Mouse (Mus musculus) gastrocnemius, postnatal 14 days (tissue): Measurements from ENCODE around the gene Slc35b1. TPM values are rescaled to one million over a fixed set of nuclear protein-coding genes. Genes with fewer than 3 reads are reported as not detected.

Source experiments
- DNase-seq: peaks from one replicate; pipeline ENCODE4 v3.0.0; 2021; ENCODE audit warnings: mixed read lengths
- intact Hi-C: fragments of 180-260 bp; cut with DNase I; formaldehyde crosslinking; loops from one replicate; pipeline ENCODE4 v1.15.1; 2025; ENCODE audit warnings: low total_unique reads
- long read RNA-seq, 2 experiments: library from polyadenylated mRNA; stranded (forward); transcript quantifications; one replicate each; pipeline ENCODE4 v2.0.0; 2021
- total RNA-seq, 2 experiments: library from RNA; stranded (reverse); gene quantifications; 2 replicates each; pipeline ENCODE4 v1.2.3; 2021

Gene Slc35b1
- total RNA-seq, result 10 to 100 TPM; 36.6 to 37.8 TPM
- long read RNA-seq, experiment 1, transcript Slc35b1-202 (9 exons, 1,299 nt), result minor isoform, 7 of 35 reads
- long read RNA-seq, experiment 1, transcript Slc35b1-201 (9 exons, 1,523 nt), result major isoform, 23 of 35 reads
- long read RNA-seq, experiment 1, partial matches to known transcripts, result 3 of 35 reads
- long read RNA-seq, experiment 1, other reads (novel, unspliced or antisense), result 2 of 35 reads
- long read RNA-seq, experiment 2, transcript Slc35b1-202 (9 exons, 1,299 nt), result minor isoform, 9 of 34 reads
- long read RNA-seq, experiment 2, transcript Slc35b1-201 (9 exons, 1,523 nt), result major isoform, 20 of 34 reads
- long read RNA-seq, experiment 2, partial matches to known transcripts, result 0 of 34 reads
- long read RNA-seq, experiment 2, other reads (novel, unspliced or antisense), result 5 of 34 reads

DNA sequence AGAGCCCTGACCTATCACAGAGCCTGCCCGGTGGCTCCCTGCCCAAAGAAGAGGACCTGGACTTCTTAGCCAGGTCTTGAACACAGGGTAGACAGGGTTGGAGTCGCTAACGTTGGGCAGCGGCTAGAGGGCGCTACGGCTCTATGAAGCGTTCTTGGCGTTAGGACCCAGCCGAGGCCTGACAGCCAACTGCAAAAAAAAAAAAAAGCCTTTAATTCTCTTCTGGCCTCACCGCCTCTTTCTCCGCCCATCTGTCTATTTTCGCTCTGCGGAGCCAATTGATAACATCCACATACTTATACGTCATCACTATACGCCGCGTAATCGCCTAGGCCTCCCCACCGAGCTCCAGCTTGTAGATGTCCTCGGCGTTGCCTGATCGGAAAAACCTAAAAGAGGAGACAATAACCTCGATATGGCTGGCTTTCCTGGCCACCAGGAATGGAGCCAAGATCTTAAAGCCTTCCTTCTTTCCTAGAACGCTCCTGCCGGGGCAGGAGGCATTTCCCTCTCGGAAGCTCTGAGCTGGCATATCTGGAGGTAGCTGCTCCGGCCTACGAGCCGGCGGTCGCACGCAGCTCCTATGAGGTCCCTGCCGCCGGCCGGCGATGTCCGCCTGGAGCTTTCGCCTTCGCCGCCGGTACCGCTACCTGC is at the start of gene Slc35b1:
TSS of gene Slc35b1 (plus strand) at position 374 of the 654 bp plus-strand sequence.
- intact Hi-C loops, result loop anchor here (5.0 to 10.0 kb wide), 2 partner anchors 47 to 120 kb away; partner anchors contain the start of genes Fam117a and Tac4
- DNase-seq, result peak; percentile 87

DNA sequence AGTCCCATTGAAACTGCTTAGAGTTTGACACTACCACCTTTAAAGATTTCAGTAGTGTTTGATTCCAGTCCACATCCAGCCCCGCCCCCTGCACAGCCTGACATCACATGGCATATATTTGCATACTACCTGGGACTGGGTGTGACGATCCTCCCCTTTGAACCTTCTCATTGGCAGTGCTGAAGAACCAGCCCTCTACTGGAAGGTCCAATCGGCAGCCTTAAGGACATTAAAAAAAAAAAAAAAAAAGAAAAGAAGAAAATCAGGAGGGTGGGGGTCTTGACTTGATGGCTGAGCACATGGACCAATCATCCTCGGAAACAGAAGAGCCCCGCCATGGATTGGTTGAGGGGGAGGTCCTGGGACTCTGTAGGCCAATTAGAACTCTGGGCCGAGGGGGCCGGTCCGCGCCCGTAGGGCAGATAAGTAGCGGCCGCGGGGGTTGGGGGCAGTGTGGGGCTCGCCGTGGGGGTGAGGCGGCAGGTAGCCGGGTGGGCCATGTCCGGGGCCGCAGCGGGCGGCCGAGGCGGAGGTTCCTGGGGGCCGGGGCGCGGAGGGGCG is 47.8 kb upstream of the Slc35b1 start, which contains the start of gene Fam117a:
TSS of gene Fam117a (plus strand) at position 451 of the 561 bp plus-strand sequence.
- DNase-seq, result peak; percentile 87
- intact Hi-C loops, result loop anchor here (5.0 kb wide), 1 partner anchor 46 kb away; the partner anchor contains the start of gene Slc35b1

DNA sequence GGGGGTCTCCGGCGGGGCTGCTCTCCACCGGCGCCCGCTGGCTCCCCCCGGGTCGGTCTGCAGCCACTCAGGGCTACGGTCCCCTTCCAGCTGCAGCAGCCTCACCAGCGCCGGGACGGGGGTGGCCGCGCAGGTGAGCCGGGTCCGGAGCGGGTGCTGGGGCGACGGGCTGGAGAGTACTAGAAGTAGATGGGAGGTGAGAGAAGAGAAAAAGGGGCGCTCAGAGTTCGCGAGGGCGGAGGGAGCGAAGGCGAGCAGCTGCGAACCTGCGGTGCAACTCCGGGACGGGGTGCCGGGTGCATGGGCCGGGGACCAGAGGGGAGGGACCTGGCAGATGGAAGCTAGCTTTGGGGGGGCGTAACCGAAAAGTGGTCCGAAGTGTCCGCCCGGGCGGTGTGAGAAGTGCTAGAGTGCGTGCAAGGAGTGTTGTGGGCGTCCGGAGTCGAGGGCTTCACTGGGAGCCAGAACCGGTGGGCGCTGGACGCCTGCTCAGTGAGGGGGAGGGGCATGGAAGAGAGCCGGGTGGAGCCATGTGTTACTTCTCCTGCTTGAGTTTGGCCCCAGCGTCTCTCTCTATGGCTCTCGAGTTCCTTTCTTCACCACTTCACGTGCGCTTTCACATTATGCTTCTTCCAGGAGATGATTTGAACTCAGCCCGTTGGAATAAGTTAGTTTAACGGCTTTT is 47.2 kb upstream of the Slc35b1 start:
- intact Hi-C loops, result loop anchor here (5.0 kb wide), 1 partner anchor 45 kb away; the partner anchor contains the start of gene Slc35b1
- peak; percentile 66 for DNase-seq

DNA sequence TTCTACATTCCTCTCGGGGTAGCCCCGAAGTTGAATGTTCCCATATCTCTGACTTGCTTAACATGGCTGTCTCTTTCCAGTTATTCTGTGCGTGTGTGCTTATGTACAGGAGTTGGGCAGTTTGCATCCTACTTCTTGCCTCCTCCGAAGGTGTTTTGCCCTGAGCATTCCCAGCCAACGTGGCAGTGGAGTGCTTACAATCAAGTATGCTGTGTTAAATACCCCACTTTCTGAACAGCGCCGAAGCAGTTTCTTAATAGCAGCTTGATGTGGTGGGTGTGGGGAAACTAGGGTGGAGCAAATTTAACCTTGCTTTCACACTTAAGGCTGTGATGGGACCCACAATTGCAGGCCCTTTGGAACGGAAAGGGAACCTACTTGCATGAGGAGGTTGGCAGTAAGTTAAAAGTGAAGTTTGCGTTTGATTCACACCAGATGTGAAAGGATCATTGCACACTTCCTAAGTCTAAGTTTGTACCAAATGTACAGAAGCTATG is 46.6 kb upstream of the Slc35b1 start:
- intact Hi-C loops, result loop anchor here (5.0 kb wide), 1 partner anchor 44 kb away; the partner anchor contains the start of gene Slc35b1
- DNase-seq, result no peak

DNA sequence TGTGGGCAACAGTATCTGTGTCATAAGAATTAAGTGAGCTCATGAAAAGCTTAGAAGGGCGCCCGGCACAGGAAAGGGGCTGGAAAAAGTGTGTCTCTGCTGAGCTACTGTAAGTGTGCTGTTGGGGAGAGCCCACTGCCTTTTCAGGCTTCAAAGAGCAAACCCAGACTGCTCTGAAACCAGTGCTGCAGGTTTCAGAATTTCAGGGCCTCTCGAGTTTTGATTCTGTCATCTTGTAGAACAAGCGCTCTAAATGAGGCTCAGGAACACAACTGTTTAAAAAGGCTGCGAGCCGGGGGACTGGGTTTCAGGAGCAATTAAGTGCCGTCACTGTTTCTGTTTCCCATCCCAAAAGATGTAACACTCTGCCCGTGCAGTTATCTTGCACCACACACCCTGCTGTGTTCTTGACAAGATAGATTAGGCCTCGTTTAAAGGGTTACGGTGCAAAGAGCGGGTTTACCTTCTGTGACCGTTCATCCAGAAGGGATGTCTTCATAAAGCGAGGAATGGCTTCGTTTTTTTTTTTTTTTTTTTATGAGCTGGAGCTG is 44.9 kb upstream of the Slc35b1 start:
- no peak for DNase-seq
- intact Hi-C loops, result loop anchor here (5.0 kb wide), 1 partner anchor 43 kb away; the partner anchor contains the start of gene Slc35b1

DNA sequence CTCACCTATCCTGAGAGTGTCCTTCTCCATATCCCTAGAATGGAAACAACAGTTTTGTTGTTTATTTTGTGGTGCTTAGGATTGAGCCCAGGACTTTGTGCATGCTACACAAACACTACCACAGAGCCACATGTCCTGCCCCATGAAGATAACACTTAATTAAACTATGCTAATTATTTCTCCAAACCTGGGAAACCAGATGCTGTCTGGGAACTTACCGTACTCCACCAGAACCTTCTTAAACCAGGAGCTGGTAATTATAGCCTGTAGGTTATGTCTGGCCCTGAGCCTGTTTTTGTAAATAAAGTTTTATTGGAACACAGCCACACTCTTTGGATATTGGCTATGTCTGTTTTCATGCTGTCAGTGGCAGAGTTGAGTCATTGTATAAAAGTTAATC is 44.2 kb upstream of the Slc35b1 start:
- intact Hi-C loops, result no loop called here

DNA sequence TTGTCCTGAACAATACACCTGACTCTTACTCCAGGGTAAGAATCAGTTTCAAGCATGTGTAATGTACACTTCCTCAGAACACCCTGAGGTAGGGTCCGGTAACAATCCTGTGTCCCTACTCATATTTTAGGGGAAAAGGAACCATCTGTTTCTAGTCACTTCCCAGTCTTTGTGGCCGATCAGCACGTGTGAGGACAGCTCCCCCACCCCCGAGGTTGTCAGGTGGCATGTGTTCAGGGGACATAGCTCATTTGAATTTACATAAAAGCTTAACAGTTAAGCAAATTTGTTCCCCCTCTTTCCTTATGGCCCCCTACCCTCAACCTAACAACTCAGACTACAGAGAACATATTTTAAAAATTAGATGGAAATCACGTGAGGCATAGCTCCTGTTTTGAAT is 43.8 kb upstream of the Slc35b1 start:
- intact Hi-C loops, result no loop called here

More for the DNA sequence above, 44.2 kb upstream of the Slc35b1 start:
- no peak for DNase-seq

DNA sequence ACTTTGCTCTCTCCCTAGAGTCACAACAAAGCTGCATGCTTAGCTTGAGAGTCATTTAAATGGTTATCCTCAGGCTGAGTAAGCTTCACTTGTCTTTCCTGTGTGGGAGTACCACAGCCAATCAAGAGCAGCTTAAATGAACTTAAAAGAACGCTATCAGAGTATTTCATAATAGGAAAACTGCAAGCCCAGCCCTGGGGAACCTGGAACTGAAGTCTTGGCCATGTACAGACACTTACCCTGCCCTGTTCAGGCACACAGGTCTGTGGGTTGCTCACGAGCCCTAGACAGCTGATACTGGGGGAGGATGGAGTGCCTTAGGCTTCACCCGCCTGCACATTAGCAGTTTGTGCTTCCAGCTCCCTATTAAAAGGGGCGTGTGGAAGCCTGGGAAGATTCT is 41.3 kb upstream of the Slc35b1 start:
- intact Hi-C loops, result no loop called here
- DNase-seq, result no peak

More for the DNA sequence above, 43.8 kb upstream of the Slc35b1 start:
- DNase-seq, result no peak

DNA sequence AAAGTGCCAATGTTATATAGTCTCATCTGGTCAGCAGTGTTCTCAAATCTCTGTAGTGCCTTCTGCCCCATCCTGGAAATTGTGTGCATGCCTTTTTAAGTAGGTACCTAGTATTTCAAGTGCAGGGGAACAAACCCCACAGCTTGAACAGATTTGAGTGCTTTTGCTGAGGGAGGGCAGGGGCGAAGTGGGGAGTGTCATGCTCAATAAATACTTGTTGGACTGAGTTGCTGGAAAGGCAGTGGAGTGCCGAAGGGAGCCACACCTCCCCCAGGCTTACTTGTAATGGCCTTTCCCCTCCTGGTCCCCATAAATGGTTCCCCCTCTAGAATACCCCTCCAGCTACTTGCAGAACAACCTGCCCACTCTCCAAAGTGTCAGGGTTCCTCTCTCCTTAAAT is 40.3 kb upstream of the Slc35b1 start:
- intact Hi-C loops, result no loop called here
- no peak for DNase-seq

DNA sequence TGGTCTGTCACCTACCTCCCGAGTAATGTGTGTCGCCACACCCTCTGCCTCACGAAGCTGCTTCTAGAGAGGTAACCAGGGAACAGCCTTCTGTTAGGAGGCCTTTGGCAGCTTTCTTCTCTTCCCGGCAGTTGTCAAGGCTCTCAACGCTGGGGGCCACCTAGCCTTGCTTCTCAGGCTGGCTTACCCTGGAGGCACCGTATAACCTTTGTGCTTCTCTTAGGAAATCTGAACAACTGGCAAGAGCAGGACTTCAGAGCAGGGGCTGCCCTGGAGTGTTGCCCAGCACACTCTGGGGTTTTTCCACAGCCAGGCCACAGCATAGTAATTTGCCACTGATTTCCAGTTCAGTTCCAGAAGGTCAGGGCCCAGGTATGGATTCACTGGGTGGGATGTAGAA is 34.2 kb upstream of the Slc35b1 start:
- no peak for DNase-seq
- intact Hi-C loops, result no loop called here

DNA sequence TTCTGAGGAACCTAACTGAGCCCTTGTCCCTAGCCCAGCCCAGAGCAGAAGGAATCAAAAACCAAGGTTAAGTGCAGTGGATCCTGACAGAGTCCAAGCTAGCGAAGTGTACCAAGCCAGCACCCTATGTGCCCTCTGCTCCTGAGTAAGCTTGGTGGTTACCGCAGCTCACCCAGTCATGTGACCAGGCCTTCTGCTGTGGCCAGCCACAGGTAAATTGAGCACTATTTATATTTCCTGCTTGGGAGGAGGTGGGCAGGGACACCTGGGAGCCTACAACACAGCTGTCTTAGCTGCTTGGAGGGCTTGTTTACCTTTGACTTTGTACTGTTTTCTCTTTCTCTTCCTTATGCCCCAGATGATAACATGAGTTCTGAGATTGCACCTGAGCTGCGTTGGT is 33.5 kb upstream of the Slc35b1 start:
- DNase-seq, result no peak
- intact Hi-C loops, result no loop called here

DNA sequence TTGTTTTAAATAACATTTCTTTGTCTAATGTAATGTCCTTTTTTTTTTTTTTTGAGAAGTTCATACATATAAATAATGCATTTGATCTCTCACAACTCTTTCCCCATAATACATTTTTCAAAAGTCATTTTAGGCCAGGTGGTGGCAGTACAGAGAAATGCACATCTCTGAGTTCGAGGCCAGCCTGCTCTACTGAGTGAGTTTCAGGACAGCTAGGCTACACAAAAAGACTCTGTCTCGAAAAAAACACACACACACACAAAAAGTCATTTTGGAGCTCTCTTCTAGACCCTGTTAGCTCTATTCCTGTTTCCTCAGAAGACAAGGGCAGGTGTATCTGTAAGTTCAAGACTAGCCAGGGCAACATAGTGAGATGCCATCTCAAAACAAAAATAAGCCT is 31.8 kb upstream of the Slc35b1 start:
- intact Hi-C loops, result no loop called here
- no peak for DNase-seq

DNA sequence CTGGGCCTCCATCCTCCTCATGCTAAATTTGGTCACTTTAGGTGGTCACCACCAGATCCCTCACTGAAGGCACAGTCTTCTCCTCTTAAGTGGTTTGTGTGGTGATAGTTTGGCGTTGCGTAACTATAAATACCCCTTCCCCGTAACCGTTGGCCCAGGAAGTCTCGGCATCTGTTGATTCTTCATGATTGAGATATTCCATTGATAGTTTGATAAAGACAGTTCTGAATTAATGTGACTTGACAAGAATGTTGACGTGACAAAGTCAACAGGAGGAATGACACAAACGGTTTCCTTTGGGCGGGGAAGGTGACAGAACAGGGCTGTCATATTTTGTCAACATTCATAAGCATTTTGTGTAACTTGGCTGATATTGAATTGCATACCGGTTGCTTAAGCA is 31.3 kb upstream of the Slc35b1 start:
- intact Hi-C loops, result no loop called here
- DNase-seq, result no peak

DNA sequence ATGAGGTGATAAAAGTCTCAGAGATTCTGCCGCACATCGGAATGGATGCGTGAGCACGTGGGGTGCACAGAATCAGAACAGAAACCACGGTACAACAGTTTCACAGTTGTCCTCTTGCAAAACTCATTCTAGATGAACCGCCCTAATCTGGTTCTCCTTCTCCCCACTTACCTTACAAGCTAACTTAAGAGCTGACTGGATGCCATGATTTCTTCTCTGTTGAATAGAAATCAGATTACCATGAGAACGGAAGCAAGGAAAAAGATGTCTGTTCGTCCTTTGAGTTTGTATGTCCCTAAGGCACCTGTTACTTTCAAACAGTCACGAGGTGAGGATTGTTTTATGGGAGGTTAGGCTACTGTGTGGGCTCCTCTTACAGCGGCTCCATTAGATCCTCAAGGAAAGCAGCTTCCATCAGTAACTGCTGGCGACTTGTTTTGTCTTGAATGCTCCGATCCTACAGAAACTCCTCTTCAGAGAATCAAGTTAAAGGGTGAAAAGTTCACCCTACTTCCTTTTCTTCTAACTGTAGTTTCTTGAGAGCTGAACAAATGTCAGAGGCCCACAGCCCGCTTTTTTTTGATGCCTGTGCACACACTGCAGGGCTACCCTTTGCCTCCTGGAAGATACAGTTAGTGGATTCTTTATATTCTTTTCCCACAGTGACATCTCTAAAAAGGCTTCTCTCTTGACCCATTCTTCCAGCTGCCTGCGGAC is 30.1 kb upstream of the Slc35b1 start:
- no peak for DNase-seq
- intact Hi-C loops, result no loop called here

DNA sequence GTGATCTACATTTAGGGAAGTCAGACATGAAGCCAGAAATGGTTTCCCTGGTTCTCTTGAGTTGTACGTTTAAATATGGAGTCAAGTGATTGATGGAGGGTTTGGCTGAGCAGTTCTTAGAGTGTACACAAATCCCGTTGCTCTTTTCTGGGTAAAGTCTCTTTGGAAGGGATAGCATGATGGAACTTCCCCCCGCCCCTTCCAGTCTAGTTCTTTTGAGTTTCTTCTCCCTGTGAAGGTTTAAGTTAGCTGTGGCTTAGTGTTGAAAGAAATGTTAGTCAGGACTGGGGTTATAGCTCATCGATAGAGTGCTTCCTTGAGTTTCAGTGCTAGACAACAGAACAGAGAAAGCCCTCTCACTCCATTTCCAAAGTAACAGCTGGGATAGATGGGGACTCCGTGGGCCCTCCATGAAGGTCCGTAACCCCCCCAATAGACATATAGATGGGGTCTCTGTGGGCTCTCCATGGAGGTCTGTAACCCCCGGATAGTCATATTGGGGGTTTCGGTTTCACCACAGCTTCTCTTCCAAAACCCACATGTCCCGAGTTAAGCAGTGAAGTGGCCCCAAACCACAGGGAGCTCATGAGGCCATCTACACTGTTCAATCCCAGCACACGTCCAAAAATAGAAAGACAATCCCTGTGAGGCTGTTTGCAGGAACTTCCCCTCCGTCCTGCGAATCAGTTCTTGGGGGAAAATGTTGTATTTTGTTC is 29.4 kb upstream of the Slc35b1 start:
- intact Hi-C loops, result no loop called here
- DNase-seq, result no peak

DNA sequence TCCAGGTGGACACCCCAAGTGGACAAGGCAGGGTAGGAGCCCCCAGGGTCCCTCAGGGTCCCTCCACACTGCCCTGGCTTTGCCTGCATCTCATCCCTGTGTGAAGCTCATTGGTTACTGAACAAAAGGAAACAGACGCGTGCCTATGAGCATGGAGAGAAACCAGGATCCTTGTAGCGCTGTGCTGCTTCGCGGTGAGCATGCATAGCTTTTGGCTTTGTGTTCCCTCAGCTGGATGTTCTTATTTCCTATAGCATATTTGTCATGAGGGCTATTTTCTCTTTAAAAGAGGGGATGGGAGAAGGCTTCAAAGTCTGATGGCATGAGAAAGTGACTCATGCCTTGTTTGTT is 28.9 kb upstream of the Slc35b1 start:
- no peak for DNase-seq
- intact Hi-C loops, result no loop called here

DNA sequence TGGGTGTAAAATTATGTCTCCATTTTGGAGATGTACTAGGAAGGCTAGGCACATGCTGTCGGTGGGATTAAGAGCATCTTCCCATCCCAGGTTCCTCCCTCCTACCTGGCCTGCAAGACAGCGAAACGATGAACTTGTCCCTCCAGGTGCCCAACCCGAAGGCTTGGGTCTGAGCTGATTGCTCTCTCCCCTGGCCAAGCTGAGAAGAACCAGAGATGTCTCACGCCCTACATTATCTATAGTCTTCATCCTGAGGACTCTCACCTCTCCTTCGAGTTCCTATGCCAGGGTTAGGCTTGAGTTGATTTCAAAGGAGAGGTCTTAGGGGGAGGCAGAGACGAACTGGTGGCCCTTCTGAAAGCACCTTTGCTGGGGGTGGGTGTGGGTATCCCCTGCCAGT is 28.5 kb upstream of the Slc35b1 start:
- intact Hi-C loops, result no loop called here

More for the DNA sequence above, 28.5 kb upstream of the Slc35b1 start:
- no peak for DNase-seq
